ENCODE assay signal across 15 mouse cellular contexts in the genomic region with DNA sequence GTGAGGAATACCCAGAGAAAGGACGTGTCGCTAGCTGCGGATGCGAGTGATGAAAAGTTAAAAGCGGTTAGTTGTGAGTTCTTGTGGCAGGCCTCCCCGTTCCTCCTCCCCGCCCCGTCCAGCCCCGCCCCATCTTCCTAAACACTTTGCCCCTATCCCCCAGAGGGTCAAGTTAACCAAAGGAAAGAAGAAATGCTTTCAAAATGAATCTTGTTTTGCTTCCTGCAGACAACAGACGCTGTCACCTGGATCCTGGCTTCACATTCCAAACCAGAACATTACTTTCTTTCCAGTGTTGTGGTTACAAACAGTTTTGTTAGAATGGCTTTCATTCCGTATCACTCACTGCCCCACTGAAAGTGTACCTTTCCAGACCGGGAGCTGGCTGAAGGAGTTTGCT. TPM values are rescaled to one million over a fixed set of nuclear protein-coding genes. Genes with fewer than 3 reads are reported as not detected.
DNase-seq lines count a peak whose midpoint lies in the region; ATAC-seq and TF ChIP-seq lines count a peak whose summit lies in the region.
"Had no signal": no experiment of that assay in that cellular context is flagged by ENCODE, and none has a peak within 500 bp of the region (broad histone marks: within the 10 kb centered on the region; RNA-seq: fewer than 3 reads in every experiment).

No protein-coding gene starts in this region.

- no peaks in the 10 kb centered on the region for H3K9me3 ChIP-seq in kidney, embryonic 14.5 days (ENCODE audit: control insufficient read depth, low read length)
- no peaks in the 10 kb centered on the region for H3K9me3 ChIP-seq in embryonic facial prominence, embryonic 10.5 days
- no peaks in the 10 kb centered on the region for H3K9me3 ChIP-seq in limb, embryonic 13.5 days
- no peaks in the 10 kb centered on the region for H3K9me3 ChIP-seq in midbrain, embryonic 15.5 days
- H3K9me3 ChIP-seq: liver, embryonic 12.5 days had no signal

- WGBS in kidney, embryonic 14.5 days, result 33% methylated on average over 12 of the region's 12 CpGs
- WGBS in embryonic facial prominence, embryonic 10.5 days, result 31% methylated on average over 12 of the region's 12 CpGs
- WGBS in limb, embryonic 13.5 days, result 38% methylated on average over 10 of the region's 12 CpGs
- 34% methylated on average over 12 of the region's 12 CpGs for WGBS in midbrain, embryonic 15.5 days

- peak overlapping the region; percentile 23; the same call in 1 of the 2 replicates for H3K4me2 ChIP-seq in kidney, embryonic 14.5 days (replicated peaks; ENCODE audit: low read depth, low read length)
- H3K4me2 ChIP-seq in limb, embryonic 13.5 days (replicated peaks), result peak overlapping the region; percentile 43
- H3K4me2 ChIP-seq in midbrain, embryonic 15.5 days, result no peak overlapping the region
- H3K4me2 ChIP-seq: liver, embryonic 12.5 days had no signal

- H3K4me1 ChIP-seq in kidney, embryonic 14.5 days (ENCODE audit: control insufficient read depth, insufficient read depth, low read length), result no peaks in the 10 kb centered on the region
- H3K4me1 ChIP-seq in embryonic facial prominence, embryonic 10.5 days, result peaks cover 5% of the 10 kb centered on the region
- no peaks in the 10 kb centered on the region for H3K4me1 ChIP-seq in limb, embryonic 13.5 days
- H3K4me1 ChIP-seq in midbrain, embryonic 15.5 days, result no peaks in the 10 kb centered on the region
- H3K4me1 ChIP-seq: liver, embryonic 12.5 days had no signal

- H3K4me3 ChIP-seq in gastrocnemius, adult 2 months, result peak overlapping the region; percentile 51
- H3K4me3 ChIP-seq in kidney, embryonic 14.5 days (ENCODE audit: low read length), result no peak overlapping the region
- H3K4me3 ChIP-seq in embryonic facial prominence, embryonic 10.5 days, result peak overlapping the region; percentile 25; the same call in 1 of the 2 replicates
- peak overlapping the region; percentile 8; the same call in 1 of the 2 replicates for H3K4me3 ChIP-seq in limb, embryonic 13.5 days
- H3K4me3 ChIP-seq in midbrain, embryonic 15.5 days, result no peak overlapping the region
- H3K4me3 ChIP-seq: layer of hippocampus, adult 2 months; liver, embryonic 12.5 days had no signal

- intact Hi-C loops in gastrocnemius, adult 2 months (cut with DNase I), result no loop called here
- intact Hi-C loops in gastrocnemius, postnatal 14 days (cut with DNase I; ENCODE audit: low total_unique reads), result no loop called here

- no peak for DNase-seq in gastrocnemius, adult 2 months
- no peak for DNase-seq in gastrocnemius, postnatal 14 days
- DNase-seq in kidney, adult 18-20 months, result no peak
- DNase-seq in embryonic facial prominence, embryonic 10.5 days (ENCODE audit: low spot score), result no peak
- DNase-seq: cerebellum, adult 2 months; embryo, embryonic 11 days; heart, postnatal 10 days; spleen, adult 18-20 months had no signal

- no peak for ATAC-seq in kidney, embryonic 14.5 days (ENCODE audit: low FRiP score, low TSS enrichment)
- no peak for ATAC-seq in limb, embryonic 13.5 days (ENCODE audit: low FRiP score, low read depth)
- no peak for ATAC-seq in midbrain, embryonic 15.5 days (replicated peaks)
- no peak for ATAC-seq in frontal cortex, adult (ENCODE audit: low TSS enrichment)
- ATAC-seq: liver, embryonic 12.5 days; midbrain, embryonic 16.5 days had no signal

- 0 out of 2 replicates have a peak overlapping the region, but pooled peaks have one; percentile 28 for H3K9ac ChIP-seq in kidney, embryonic 14.5 days (ENCODE audit: low read depth, low read length)
- 0 out of 2 replicates have a peak overlapping the region, but pooled peaks have one; percentile 35 for H3K9ac ChIP-seq in limb, embryonic 13.5 days
- H3K9ac ChIP-seq in midbrain, embryonic 15.5 days, result no peak overlapping the region
- H3K9ac ChIP-seq: liver, embryonic 12.5 days had no signal

- no peak for TF ChIP-seq CTCF in gastrocnemius, adult 2 months (IDR thresholded peaks at IDR 0.05)

- H3K27ac ChIP-seq in gastrocnemius, adult 2 months, result no peak overlapping the region
- H3K27ac ChIP-seq in kidney, embryonic 14.5 days (ENCODE audit: low read depth, low read length), result no peak overlapping the region
- H3K27ac ChIP-seq in embryonic facial prominence, embryonic 10.5 days (replicated peaks), result no peak overlapping the region
- no peak overlapping the region for H3K27ac ChIP-seq in limb, embryonic 13.5 days
- no peak overlapping the region for H3K27ac ChIP-seq in midbrain, embryonic 15.5 days
- H3K27ac ChIP-seq: layer of hippocampus, adult 2 months; liver, embryonic 12.5 days had no signal

- H3K36me3 ChIP-seq in kidney, embryonic 14.5 days (ENCODE audit: control insufficient read depth, insufficient read depth, low read length), result no peaks in the 10 kb centered on the region
- H3K36me3 ChIP-seq in embryonic facial prominence, embryonic 10.5 days (replicated peaks), result no peaks in the 10 kb centered on the region
- no peaks in the 10 kb centered on the region for H3K36me3 ChIP-seq in limb, embryonic 13.5 days
- no peaks in the 10 kb centered on the region for H3K36me3 ChIP-seq in midbrain, embryonic 15.5 days (replicated peaks)
- H3K36me3 ChIP-seq: liver, embryonic 12.5 days had no signal

- H3K27me3 ChIP-seq in kidney, embryonic 14.5 days (ENCODE audit: control insufficient read depth, insufficient read depth, low read length), result no peaks in the 10 kb centered on the region
- no peaks in the 10 kb centered on the region for H3K27me3 ChIP-seq in embryonic facial prominence, embryonic 10.5 days (replicated peaks; ENCODE audit: low read depth, poor library complexity, severe bottlenecking)
- H3K27me3 ChIP-seq in limb, embryonic 13.5 days, result no peaks in the 10 kb centered on the region
- H3K27me3 ChIP-seq in midbrain, embryonic 15.5 days (replicated peaks), result no peaks in the 10 kb centered on the region
- H3K27me3 ChIP-seq: liver, embryonic 12.5 days had no signal

RNA-seq across cellular contexts. Expression of a gene that starts 23.1 kb away (rescaled TPM):
- total RNA-seq in gastrocnemius, adult 2 months (2021), result 10 to 100 TPM; 46.4 to 49.8 TPM
- 10 to 100 TPM; 42.6 to 47.7 TPM for total RNA-seq in gastrocnemius, postnatal 14 days (2021)
- polyA plus RNA-seq in kidney, embryonic 14.5 days (2014; fragmentation: Nextera tagmentation; extraction: Ambion mirVana), result 201 and 312 TPM in 2 replicates
- 362 and 373 TPM in 2 replicates for polyA plus RNA-seq in embryonic facial prominence, embryonic 10.5 days (2016; fragmentation: Nextera tagmentation; extraction: Ambion mirVana)
- polyA plus RNA-seq in limb, embryonic 13.5 days (2015; fragmentation: Nextera tagmentation; extraction: Ambion mirVana), result 268 and 283 TPM in 2 replicates
- polyA plus RNA-seq in midbrain, embryonic 15.5 days (2015; fragmentation: Nextera tagmentation; extraction: Ambion mirVana), result 108 and 111 TPM in 2 replicates

RNA-seq across cellular contexts. Expression of a gene that starts 23.3 kb away (rescaled TPM):
- 10 to 100 TPM in 1 of 2 experiments, 1 to 10 TPM in 1; 8.2 to 14.6 TPM for total RNA-seq in gastrocnemius, adult 2 months (2021)
- total RNA-seq in gastrocnemius, postnatal 14 days (2021), result 1 to 10 TPM; 8.7 to 9.4 TPM
- polyA plus RNA-seq in kidney, embryonic 14.5 days (2014; fragmentation: Nextera tagmentation; extraction: Ambion mirVana), result 14.7 and 17.2 TPM in 2 replicates
- 24.4 and 25.4 TPM in 2 replicates for polyA plus RNA-seq in embryonic facial prominence, embryonic 10.5 days (2016; fragmentation: Nextera tagmentation; extraction: Ambion mirVana)
- polyA plus RNA-seq in limb, embryonic 13.5 days (2015; fragmentation: Nextera tagmentation; extraction: Ambion mirVana), result 19.9 and 20.4 TPM in 2 replicates
- 19.3 and 20.4 TPM in 2 replicates for polyA plus RNA-seq in midbrain, embryonic 15.5 days (2015; fragmentation: Nextera tagmentation; extraction: Ambion mirVana)

Comparison
In these comparisons a context has a peak if more than half of its experiments do, and no peak if none do; other contexts are left out.
1. H3K4me3 ChIP-seq: peak in gastrocnemius, adult 2 months (single experiment), embryonic facial prominence, embryonic 10.5 days (single experiment) and limb, embryonic 13.5 days (single experiment); none in kidney, embryonic 14.5 days (single experiment) and midbrain, embryonic 15.5 days (single experiment).